Mouse (Mus musculus) hindbrain, embryonic 12.5 days (tissue): ENCODE measurements around the gene Tbc1d13. TPM values are rescaled to one million over a fixed set of nuclear protein-coding genes. Genes with fewer than 3 reads are reported as not detected.

Experiments
- ATAC-seq: fragments of 200-750 bp; cut with Nextera tagmentation; 2 replicates; pipeline ENCODE4 v1.8.0; 2017; ENCODE audit warnings: moderate TSS enrichment; ENCODE audit not compliant: low FRiP score
- H3K27ac ChIP-seq: fragments of 300-500 bp; sonication (generic); 2 replicates; pipeline ENCODE4 v1.5.1; 2016; ENCODE audit warnings: mild to moderate bottlenecking
- H3K27me3 ChIP-seq: fragments of 300-500 bp; sonication (generic); 2 replicates; pipeline ENCODE4 v1.6.1; 2016; ENCODE audit warnings: mild to moderate bottlenecking
- H3K36me3 ChIP-seq: fragments of 300-500 bp; sonication (generic); 2 replicates; pipeline ENCODE4 v1.6.1; 2016; ENCODE audit warnings: mild to moderate bottlenecking
- H3K4me1 ChIP-seq: fragments of 300-500 bp; sonication (generic); 2 replicates; pipeline ENCODE4 v1.6.1; 2016
- H3K4me2 ChIP-seq: fragments of 300-500 bp; sonication (generic); replicated peaks from 2 replicates; pipeline ENCODE4 v1.6.1; 2016; ENCODE audit warnings: mild to moderate bottlenecking
- H3K4me3 ChIP-seq: fragments of 300-500 bp; sonication (generic); 2 replicates; pipeline ENCODE4 v1.5.1; 2016; ENCODE audit warnings: mild to moderate bottlenecking
- H3K9ac ChIP-seq: fragments of 300-500 bp; sonication (generic); 2 replicates; pipeline ENCODE4 v1.6.1; 2016; ENCODE audit warnings: mild to moderate bottlenecking, moderate library complexity
- H3K9me3 ChIP-seq: fragments of 300-500 bp; sonication (generic); replicated peaks from 2 replicates; pipeline ENCODE4 v1.6.1; 2016; ENCODE audit warnings: mild to moderate bottlenecking
- WGBS: fragments of 180-500 bp; shearing (Covaris S2); methylation state at CpG from one replicate; pipeline ENCODE4 v1.1.7; 2016; 5-methylcytosine and 5-hydroxymethylcytosine counted together
- polyA plus RNA-seq: library from polyadenylated mRNA; unstranded; fragments of >200 nt; fragmentation: Nextera tagmentation; extraction: Ambion mirVana; gene quantifications from 2 replicates; pipeline ENCODE4 v1.2.1, GENCODE M21; 2016

Tbc1d13 gene
- polyA plus RNA-seq, 1 experiment from 2014 or later: 10.3 TPM

GRCm38 (mm10) chr2:30191790-30192580 lies 58.4 kb downstream of the Tbc1d13 start:
- ATAC-seq: no peak
- Histone ChIP-seq H3K4me3 (no peak overlapping the region), H3K4me2 (no peak overlapping the region), H3K9ac (no peak overlapping the region), H3K27ac (no peak overlapping the region), H3K36me3 (peaks cover 5% of the 10 kb centered on the region; the same call in 1 of the 2 replicates), H3K4me1 (no peaks in the 10 kb centered on the region), H3K27me3 (no peaks in the 10 kb centered on the region), H3K9me3 (no peaks in the 10 kb centered on the region)
- WGBS: 90% methylated on average over 12 of the region's 12 CpGs

DNA sequence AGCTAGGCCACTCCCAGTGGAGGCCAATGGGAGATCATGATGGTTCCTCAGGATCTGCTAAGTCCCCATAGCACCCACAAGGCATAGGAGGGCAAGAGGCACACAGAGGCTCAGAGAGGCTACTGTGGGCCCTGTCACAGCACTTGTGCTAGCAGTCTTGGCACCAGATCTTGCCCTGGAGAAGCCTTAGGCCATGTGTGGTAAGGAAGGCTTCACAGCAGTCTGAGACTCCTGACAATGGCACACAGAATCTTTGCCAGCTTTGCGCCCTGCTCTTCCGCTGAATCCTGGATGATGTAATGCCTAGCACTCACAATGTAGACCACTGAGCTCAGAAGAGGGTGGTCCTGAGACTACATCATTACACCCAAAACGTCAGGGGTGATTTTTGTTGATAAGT lies 61.1 kb downstream of the Tbc1d13 start:
- 81% methylated on average over 3 of the region's 3 CpGs for WGBS
- Histone ChIP-seq H3K4me3 (no peak overlapping the region), H3K4me2 (no peak overlapping the region), H3K9ac (no peak overlapping the region), H3K36me3 (peaks cover 5% of the 10 kb centered on the region; the same call in 1 of the 2 replicates), H3K27me3 (no peaks in the 10 kb centered on the region), H3K9me3 (no peaks in the 10 kb centered on the region), H3K4me1 (no peaks in the 10 kb centered on the region), H3K27ac (no peak overlapping the region)
- no peak for ATAC-seq

DNA sequence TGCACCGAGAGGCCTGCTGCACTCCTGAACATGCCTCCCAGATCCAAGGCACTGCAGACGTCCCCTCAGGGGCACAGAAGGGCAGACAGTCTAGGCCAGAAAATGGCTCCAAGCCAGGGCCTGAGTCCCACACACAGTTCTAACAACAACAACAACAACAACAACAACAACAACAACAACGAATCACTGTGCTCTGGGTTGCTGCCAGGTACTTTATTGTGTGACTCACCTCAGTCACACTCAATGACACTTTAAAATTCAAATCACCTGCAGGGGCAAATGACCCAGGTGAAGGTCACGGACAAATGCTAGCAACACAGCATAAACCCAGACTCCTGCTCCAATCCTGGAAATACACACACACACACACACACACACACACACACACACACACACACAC lies 64.5 kb downstream of the Tbc1d13 start:
- ATAC-seq: no peak
- Histone ChIP-seq H3K27ac (no peak overlapping the region), H3K36me3 (no peaks in the 10 kb centered on the region), H3K9me3 (no peaks in the 10 kb centered on the region), H3K4me2 (no peak overlapping the region), H3K27me3 (no peaks in the 10 kb centered on the region), H3K9ac (no peak overlapping the region), H3K4me3 (no peak overlapping the region), H3K4me1 (no peaks in the 10 kb centered on the region)
- WGBS: 56% methylated on average over 4 of the region's 4 CpGs

GRCm38 (mm10) chr2:30199984-30200383 lies 66.4 kb downstream of the Tbc1d13 start:
- H3K27me3 ChIP-seq: no peaks in the 10 kb centered on the region
- H3K9me3 ChIP-seq: no peaks in the 10 kb centered on the region
- 77% methylated on average over 1 of the region's 1 CpGs for WGBS
- no peak overlapping the region for H3K4me3 ChIP-seq
- no peak overlapping the region for H3K4me2 ChIP-seq
- no peaks in the 10 kb centered on the region for H3K36me3 ChIP-seq
- ATAC-seq: no peak
- H3K4me1 ChIP-seq: peaks cover 5% of the 10 kb centered on the region
- no peak overlapping the region for H3K27ac ChIP-seq
- H3K9ac ChIP-seq: no peak overlapping the region

DNA sequence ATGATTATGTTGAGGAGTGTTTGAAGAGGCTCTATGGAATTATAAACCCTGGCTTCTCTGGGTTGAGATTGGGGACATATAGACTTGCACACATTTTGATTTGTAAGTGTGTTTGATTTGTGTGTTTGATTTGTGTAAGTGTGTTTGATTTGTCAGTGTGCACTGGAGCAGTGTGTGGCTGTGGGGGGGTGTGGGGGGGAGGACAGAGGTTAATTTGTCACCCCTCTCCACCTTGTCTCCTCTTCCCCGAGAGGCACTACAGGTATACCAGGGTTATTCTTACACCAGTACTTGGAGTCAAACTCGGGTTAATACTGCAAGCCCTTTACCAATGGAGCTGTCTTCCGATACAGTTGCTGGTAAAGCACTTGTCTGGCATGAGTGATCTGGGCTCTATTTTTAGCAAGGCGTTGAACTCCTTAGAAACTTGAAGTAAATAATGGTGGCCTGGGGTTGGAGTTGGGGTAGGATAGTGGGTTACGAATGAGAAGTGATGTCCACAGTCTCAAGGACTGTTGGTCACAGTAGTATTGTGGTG lies 66.9 kb downstream of the Tbc1d13 start:
- no peaks in the 10 kb centered on the region for H3K36me3 ChIP-seq
- 84% methylated on average over 5 of the region's 5 CpGs for WGBS
- no peak for ATAC-seq
- H3K27me3 ChIP-seq: no peaks in the 10 kb centered on the region
- peaks cover 6% of the 10 kb centered on the region for H3K4me1 ChIP-seq
- no peak overlapping the region for H3K9ac ChIP-seq
- H3K4me2 ChIP-seq: no peak overlapping the region
- no peak overlapping the region for H3K4me3 ChIP-seq
- H3K27ac ChIP-seq: no peak overlapping the region
- H3K9me3 ChIP-seq: no peaks in the 10 kb centered on the region

Other genes starting within 250 kb of the Tbc1d13 start
- 87.9 and 97.0 TPM in 2 replicates for gene Odf2, start 244.5 kb upstream of the Tbc1d13 start, polyA plus RNA-seq
- gene Gle1, start 198.3 kb upstream of the Tbc1d13 start, polyA plus RNA-seq: 69.1 and 72.5 TPM in 2 replicates
- 179 and 188 TPM in 2 replicates for gene Sptan1, start 168.2 kb upstream of the Tbc1d13 start, polyA plus RNA-seq
- gene Wdr34, start 84.9 kb upstream of the Tbc1d13 start, polyA plus RNA-seq: 40.4 and 41.0 TPM in 2 replicates
- gene Set, start 76.4 kb upstream of the Tbc1d13 start, polyA plus RNA-seq: 558 and 568 TPM in 2 replicates
- gene Pkn3, start 56.1 kb upstream of the Tbc1d13 start, polyA plus RNA-seq: 7.0 and 7.2 TPM in 2 replicates
- gene Zdhhc12, start 40.1 kb upstream of the Tbc1d13 start, polyA plus RNA-seq: 23.7 and 25.5 TPM in 2 replicates
- 11.8 and 12.6 TPM in 2 replicates for gene Zer1, start 9.2 kb upstream of the Tbc1d13 start, polyA plus RNA-seq
- gene Endog, start 37.7 kb downstream of the Tbc1d13 start, polyA plus RNA-seq: 15.7 and 16.2 TPM in 2 replicates
- 63.7 and 63.9 TPM in 2 replicates for gene Spout1, start 44.7 kb downstream of the Tbc1d13 start, polyA plus RNA-seq
- 10.4 and 13.1 TPM in 2 replicates for gene Kyat1, start 72.1 kb downstream of the Tbc1d13 start, polyA plus RNA-seq
- 39.3 and 42.2 TPM in 2 replicates for gene Lrrc8a, start 104.0 kb downstream of the Tbc1d13 start, polyA plus RNA-seq
- 0.30 and 0.36 TPM in 2 replicates for gene Gm28035, start 106.8 kb downstream of the Tbc1d13 start, polyA plus RNA-seq
- gene Phyhd1, start 132.5 kb downstream of the Tbc1d13 start, polyA plus RNA-seq: 5.0 and 5.6 TPM in 2 replicates
- gene Gm28038, start 147.3 kb downstream of the Tbc1d13 start, polyA plus RNA-seq: not detected in 2 replicates
- gene Dolk, start 152.6 kb downstream of the Tbc1d13 start, polyA plus RNA-seq: 25.5 and 26.2 TPM in 2 replicates
- 33.9 and 36.6 TPM in 2 replicates for gene Nup188, start 152.7 kb downstream of the Tbc1d13 start, polyA plus RNA-seq
- gene Sh3glb2, start 225.6 kb downstream of the Tbc1d13 start, polyA plus RNA-seq: 113 and 116 TPM in 2 replicates
- 29.3 and 30.7 TPM in 2 replicates for gene Miga2, start 230.5 kb downstream of the Tbc1d13 start, polyA plus RNA-seq